Mouse (Mus musculus): Measurements from ENCODE around the gene Esrra. TPM values are rescaled to one million over a fixed set of nuclear protein-coding genes. Genes with fewer than 3 reads are reported as not detected.
"Not testable (repeated sequence)": the region's sequence is repeated elsewhere in the genome, so short reads cannot be mapped to it uniquely, and the experiment has no call there.

Esrra gene
- polyA plus RNA-seq, 1 experiment = 175 TPM

DNA sequence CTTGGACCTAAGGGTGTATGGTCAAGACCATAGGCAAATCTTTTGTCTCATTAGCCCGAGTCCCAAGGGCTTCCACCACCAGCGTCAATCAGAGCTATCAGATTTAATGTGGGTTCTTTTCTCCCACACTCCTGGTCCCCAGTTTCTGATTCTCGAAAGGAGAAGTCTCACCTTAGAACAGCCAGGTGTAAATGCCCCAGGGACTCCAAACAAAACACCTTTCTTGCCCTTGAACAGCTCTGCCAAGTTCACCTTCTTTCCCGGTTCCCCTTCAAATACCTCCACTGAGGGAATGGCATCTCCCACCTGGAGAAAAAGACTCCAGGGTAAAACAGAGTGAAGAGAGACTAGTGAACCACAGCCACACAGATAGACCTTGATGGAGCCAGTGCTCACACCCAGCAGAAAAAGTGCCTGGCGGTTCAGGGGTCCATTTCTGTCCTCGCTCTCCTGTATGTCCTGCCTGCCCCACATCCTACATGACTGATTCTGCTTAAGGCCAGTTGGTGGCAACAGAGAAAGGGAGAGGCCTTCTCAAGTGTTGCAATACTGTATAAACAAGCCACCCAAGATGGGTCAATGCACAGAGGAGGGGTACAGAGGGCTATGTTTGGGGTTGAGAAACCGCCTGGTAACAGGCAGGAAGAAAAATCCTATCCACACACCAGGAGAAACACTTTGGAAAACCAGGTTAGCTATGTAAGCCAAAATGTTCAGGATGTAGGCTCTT lies 13.6 kb downstream of the Esrra start:
- DNase-seq (ENCODE audit: low read depth, low spot score) = no peak
- 78% methylated on average over 7 of the region's 7 CpGs for WGBS

DNA sequence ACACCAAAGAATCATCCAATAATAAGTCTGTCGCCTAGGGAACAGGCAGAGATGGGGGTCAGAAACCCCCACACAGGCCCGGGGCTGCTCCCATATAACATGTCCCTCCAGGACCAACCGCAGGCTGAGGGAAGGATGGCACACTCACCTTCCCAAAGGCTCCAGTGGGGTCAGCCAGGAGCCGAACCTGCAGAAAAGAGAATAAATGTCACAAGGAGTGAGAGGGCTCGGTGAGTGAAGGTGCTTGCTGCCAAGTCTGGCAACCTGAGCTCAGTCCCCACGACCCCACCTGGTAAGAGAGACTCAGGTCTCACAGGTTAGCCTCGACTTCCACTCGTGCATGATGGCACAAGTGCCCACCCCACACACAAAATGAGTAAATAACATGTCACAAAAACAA lies 14.5 kb downstream of the Esrra start:
- WGBS = 90% methylated on average over 8 of the region's 8 CpGs

GRCm38 (mm10) chr19:6906199-6906598 lies 15.4 kb downstream of the Esrra start:
- DNase-seq (ENCODE audit: low read depth, low spot score) = no peak
- 69% methylated on average over 3 of the region's 3 CpGs for WGBS

More for the DNA sequence above, 14.5 kb downstream of the Esrra start:
- no peak for DNase-seq (ENCODE audit: low read depth, low spot score)

- 89% methylated on average over 11 of the region's 11 CpGs for WGBS
- DNase-seq (ENCODE audit: low read depth, low spot score) = no peak
Observed at GRCm38 (mm10) chr19:6905498-6906159, 16.0 kb downstream of the Esrra start.

DNA sequence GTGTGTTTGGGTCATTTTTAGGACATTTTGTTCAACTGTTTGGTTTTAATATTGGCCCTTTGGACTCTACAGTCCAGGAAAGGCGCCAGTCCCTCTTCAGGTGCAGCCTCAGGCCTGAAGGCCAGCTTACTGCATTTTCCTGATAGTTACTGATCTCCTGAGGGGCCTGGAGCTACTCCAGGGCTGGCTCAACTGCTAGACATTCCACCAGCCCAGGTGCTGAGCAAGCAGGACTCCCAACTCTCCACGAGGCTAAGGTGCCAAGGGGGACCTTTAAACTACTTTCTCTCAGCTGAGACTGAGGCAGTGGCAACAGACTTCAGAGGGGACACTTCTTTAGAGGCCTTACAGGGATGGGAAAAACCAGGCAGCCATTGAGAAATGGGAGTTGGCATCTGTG lies 16.8 kb downstream of the Esrra start:
- DNase-seq (ENCODE audit: low read depth, low spot score) = no peak
- 72% methylated on average over 2 of the region's 2 CpGs for whole genome bisulfite sequencing

- no peak for DNase-seq (ENCODE audit: low read depth, low spot score)
- WGBS = 79% methylated on average over 1 of the region's 1 CpGs
Observed at GRCm38 (mm10) chr19:6903031-6903430, 18.6 kb downstream of the Esrra start.

GRCm38 (mm10) chr19:6899641-6900040 lies 22.0 kb downstream of the Esrra start:
- DNase-seq (ENCODE audit: low read depth, low spot score) = no peak
- WGBS = 41% methylated on average over 4 of the region's 4 CpGs

GRCm38 (mm10) chr19:6895608-6896305 lies 25.9 kb downstream of the Esrra start:
- WGBS = 65% methylated on average over 18 of the region's 18 CpGs

DNA sequence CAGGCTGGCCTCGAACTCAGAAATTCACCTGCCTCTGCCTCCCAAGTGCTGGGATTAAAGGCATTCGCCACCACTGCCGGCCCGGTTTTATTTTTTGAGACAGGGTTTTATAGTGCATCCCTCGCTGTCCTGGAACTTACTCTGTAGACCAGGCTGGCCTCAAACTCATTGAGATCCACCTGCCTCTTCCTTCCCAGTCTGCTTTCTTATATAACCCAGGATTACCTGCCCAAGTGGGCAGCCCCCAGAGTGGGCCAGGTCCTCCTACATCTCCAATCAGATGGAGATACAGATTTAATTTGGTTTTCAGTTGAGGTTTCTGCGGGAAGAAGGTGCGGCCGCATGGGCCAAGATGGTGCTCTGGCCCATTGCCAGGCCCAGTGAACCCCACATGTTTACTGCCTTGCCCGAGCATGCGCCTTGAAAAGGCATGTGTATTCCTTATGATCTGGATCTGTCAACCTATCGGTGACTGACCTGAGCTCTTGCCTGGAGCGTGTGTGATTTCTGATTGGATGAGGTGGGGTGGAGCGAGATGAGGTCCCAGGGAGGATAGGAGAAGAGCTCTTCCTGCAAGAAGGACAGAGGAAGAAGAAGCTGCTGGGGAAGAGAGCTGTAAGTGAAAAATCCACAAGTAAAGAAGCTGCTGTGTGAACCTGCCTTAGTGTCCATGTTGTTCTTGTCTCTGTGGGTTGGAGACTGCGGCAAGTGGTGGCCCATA lies 27.7 kb downstream of the Esrra start:
- WGBS = 87% methylated on average over 14 of the region's 14 CpGs
- DNase-seq (ENCODE audit: low read depth, low spot score) = no peak

More at GRCm38 (mm10) chr19:6895608-6896305, 25.9 kb downstream of the Esrra start:
- not testable (repeated sequence) for DNase-seq (ENCODE audit: low read depth, low spot score)

GRCm38 (mm10) chr19:6892512-6892911 lies 29.1 kb downstream of the Esrra start:
- DNase-seq (ENCODE audit: low read depth, low spot score) = no peak
- 24% methylated on average over 4 of the region's 4 CpGs for WGBS

GRCm38 (mm10) chr19:6877965-6878364 lies 43.6 kb downstream of the Esrra start:
- WGBS = 79% methylated on average over 4 of the region's 4 CpGs
- no peak for DNase-seq (ENCODE audit: low read depth, low spot score)

DNA sequence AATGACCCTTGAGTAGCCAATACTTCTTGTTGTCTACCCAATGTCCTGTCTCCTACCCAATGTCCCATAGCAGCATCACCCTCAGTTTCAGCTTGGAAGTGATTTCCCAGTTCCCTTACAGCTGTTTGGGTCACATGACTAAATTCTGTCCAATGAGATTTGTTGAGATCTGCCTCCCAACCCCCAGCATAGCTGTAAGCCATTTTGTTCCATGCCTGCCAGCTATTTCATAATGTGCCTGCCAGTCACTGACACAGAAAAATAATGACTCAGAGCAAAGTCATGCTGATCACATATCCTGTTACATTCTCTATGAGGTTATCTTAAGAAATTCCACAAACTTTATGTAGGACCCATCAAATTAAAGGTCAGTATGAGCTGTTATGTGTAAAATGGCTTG lies 44.8 kb downstream of the Esrra start:
- DNase-seq (ENCODE audit: low read depth, low spot score) = no peak

DNA sequence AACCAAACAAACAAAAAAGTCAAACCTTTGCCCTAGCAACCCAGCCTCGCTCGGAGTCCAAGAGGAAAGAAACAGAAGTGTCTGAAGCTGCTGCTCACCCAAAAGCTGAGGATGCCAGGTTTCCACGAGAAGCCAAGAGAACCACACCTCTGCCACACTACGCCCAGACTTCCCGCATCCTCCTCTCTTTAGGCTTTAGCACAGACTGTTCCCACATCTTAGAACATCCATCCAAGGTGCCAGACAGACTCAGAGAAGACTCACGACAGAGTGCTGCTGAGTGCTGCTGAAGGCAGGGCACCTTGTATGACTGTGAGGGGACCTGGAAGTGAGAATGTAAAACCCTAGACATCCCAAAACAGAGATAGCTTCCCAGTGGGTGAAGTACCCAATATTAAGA lies 45.8 kb downstream of the Esrra start:
- no peak for DNase-seq (ENCODE audit: low read depth, low spot score)
- WGBS = 73% methylated on average over 6 of the region's 6 CpGs

- no peak for DNase-seq (ENCODE audit: low read depth, low spot score)
- WGBS = 85% methylated on average over 1 of the region's 1 CpGs
Observed at GRCm38 (mm10) chr19:6874257-6874656, 47.4 kb downstream of the Esrra start.

DNA sequence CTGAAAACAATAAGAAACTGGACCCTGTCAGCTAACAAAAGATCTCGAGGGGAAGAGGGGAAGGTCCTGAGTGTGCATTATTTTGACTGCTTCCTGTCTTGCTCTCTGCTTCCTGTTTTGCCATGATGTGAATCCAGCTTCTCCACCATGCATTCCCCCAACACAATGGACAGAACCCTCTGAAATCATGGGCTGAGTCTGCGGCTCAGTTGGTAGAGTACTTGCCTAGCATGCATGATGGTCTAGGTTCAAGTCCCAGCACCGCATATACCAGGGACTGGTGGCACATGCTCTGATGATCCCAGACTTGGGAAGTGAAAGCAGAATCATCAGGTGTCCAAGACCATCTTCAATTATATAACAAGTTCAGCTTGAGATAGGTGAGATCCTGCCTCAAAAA lies 48.9 kb downstream of the Esrra start:
- no peak for DNase-seq (ENCODE audit: low read depth, low spot score)
- WGBS = 78% methylated on average over 3 of the region's 3 CpGs

GRCm38 (mm10) chr19:6871574-6872271 lies 49.9 kb downstream of the Esrra start:
- no peak for DNase-seq (ENCODE audit: low read depth, low spot score)
- 51% methylated on average over 5 of the region's 5 CpGs for WGBS

DNA sequence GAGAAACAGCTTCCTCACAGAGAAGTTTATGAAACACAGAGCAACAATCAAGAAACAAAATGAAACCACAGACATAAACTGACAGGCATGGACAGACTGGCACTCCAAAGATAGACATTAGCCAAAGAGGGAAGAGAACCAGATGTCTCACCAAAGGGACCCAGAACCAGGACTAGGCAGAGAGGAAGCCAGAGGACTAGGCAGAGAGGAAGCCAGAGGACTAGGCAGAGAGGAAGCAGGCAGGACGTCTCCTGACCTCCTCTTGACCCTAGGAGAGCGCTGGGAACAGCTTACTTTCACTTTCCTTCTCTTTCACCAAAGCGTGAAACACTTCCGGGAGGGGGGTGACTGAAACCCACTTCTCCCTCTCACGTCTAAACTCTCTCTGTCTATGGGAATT lies 52.3 kb downstream of the Esrra start:
- under 1% methylated on average over 5 of the region's 5 CpGs for WGBS
- DNase-seq (ENCODE audit: low read depth, low spot score) = no peak

DNA sequence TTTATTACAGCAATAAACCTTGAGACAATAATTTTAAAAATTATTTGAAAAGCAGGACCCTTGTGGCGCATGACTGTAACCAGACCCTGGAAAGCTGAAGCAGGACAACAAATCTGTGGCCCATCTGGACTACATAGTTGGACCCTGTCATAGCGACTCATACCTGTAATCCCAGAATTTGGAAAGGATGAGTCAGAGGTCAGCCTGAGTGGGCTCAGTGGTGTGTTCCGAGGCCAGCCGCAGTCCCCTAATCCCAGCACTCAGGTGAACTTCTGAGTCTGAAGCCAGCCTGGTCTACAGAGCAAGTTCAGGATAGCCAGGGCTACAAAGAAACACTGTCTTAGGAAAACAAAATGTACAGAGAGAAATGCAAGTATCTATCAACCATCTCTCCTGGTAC lies 60.2 kb downstream of the Esrra start:
- no peak for DNase-seq (ENCODE audit: low read depth, low spot score)
- WGBS = 82% methylated on average over 4 of the region's 4 CpGs

Data from large intestine, adult 2 months (tissue).